Mouse (Mus musculus) heart, embryonic 14.5 days (tissue): Measurements from ENCODE around the gene Csf2rb. TPM values are rescaled to one million over a fixed set of nuclear protein-coding genes. Genes with fewer than 3 reads are reported as not detected.
"Not testable (repeated sequence)": the region's sequence is repeated elsewhere in the genome, so short reads cannot be mapped to it uniquely, and the experiment has no call there.

Source experiments
- ATAC-seq: fragments of 200-750 bp; cut with Nextera tagmentation; 2 replicates; pipeline ENCODE4 v1.8.0; 2017; ENCODE audit warnings: low read depth, moderate TSS enrichment; ENCODE audit not compliant: insufficient number of reproducible peaks, insufficient read depth, low FRiP score
- H3K27ac ChIP-seq, 2 experiments: fragments of 200-500 bp in 1 of 2; fragments of 300-500 bp in 1 of 2; sonication (generic) in 1 of 2; replicated peaks in 1 of 2; 2 replicates each; pipeline ENCODE4 v1.5.1; 2012 to 2014; ENCODE audit warnings: low read depth in 2 of 2, low read length in 2 of 2, control low read depth in 1 of 2, mild to moderate bottlenecking in 1 of 2, mixed read lengths in 1 of 2; ENCODE audit not compliant: control insufficient read depth in 1 of 2, insufficient read depth in 1 of 2
- H3K27me3 ChIP-seq: fragments of 300-500 bp; sonication (generic); 2 replicates; pipeline ENCODE4 v1.6.1; 2014; ENCODE audit warnings: mild to moderate bottlenecking, low read length, control low read depth; ENCODE audit not compliant: control insufficient read depth, insufficient read depth
- H3K36me3 ChIP-seq: fragments of 300-500 bp; sonication (generic); 2 replicates; pipeline ENCODE4 v1.6.1; 2014; ENCODE audit warnings: mild to moderate bottlenecking, control low read depth, low read length, mixed read lengths; ENCODE audit not compliant: control insufficient read depth, insufficient read depth
- H3K4me1 ChIP-seq, 2 experiments: fragments of 200-500 bp in 1 of 2; fragments of 300-500 bp in 1 of 2; sonication (generic) in 1 of 2; 2 replicates each; pipeline ENCODE4 v1.6.1; 2012 to 2014; ENCODE audit warnings: low read length in 2 of 2, control low read depth in 1 of 2, mixed read lengths in 1 of 2; ENCODE audit not compliant: control insufficient read depth in 2 of 2, insufficient read depth in 2 of 2
- H3K4me2 ChIP-seq: fragments of 300-500 bp; sonication (generic); 2 replicates; pipeline ENCODE4 v1.6.1; 2014; ENCODE audit warnings: mild to moderate bottlenecking, low read length
- H3K4me3 ChIP-seq, 2 experiments: fragments of 200-500 bp in 1 of 2; fragments of 300-500 bp in 1 of 2; sonication (generic) in 1 of 2; 2 replicates each; pipeline ENCODE4 v1.5.1; 2012 to 2014; ENCODE audit warnings: low read length in 2 of 2, mild to moderate bottlenecking in 2 of 2, control low read depth in 1 of 2, low read depth in 1 of 2, moderate library complexity in 1 of 2; ENCODE audit not compliant: control insufficient read depth in 1 of 2, insufficient read depth in 1 of 2
- H3K9ac ChIP-seq: fragments of 300-500 bp; sonication (generic); 2 replicates; pipeline ENCODE4 v1.6.1; 2014; ENCODE audit warnings: mild to moderate bottlenecking, low read length
- H3K9me3 ChIP-seq: fragments of 300-500 bp; sonication (generic); 2 replicates; pipeline ENCODE4 v1.6.1; 2016; ENCODE audit warnings: low read length, control low read depth; ENCODE audit not compliant: control insufficient read depth
- WGBS: fragments of 180-500 bp; shearing (Covaris S2); extraction: QIAGEN DNeasy Blood & Tissue Kit; methylation state at CpG from one replicate; pipeline ENCODE4 v1.1.7; 2014; 5-methylcytosine and 5-hydroxymethylcytosine counted together
- polyA plus RNA-seq: library from polyadenylated mRNA; unstranded; fragments of >200 nt; fragmentation: Nextera tagmentation; extraction: Ambion mirVana; gene quantifications from 2 replicates; pipeline ENCODE4 v1.2.1, GENCODE M21; 2014

Gene Csf2rb
- polyA plus RNA-seq, 1 experiment from 2014 or later: 0.99 TPM

DNA sequence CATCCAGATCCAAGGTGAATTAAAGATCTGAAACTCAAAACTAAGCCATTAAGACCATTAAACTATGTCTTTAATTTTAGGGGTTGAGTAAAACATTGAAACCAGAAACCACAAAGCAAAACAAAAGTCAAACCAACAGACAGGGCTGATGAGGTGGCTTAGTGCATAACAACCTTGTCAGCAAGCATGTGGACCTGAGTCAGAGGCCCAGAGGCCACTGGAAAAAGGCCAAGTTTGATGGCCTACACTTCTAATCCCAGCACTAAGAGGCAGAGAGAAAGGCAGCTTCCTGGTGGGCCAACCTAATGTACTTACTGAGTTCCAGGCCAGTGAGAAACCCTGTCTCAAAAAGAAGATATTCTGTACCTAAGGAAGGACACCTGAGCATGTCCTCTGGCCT, 24.8 kb upstream of the Csf2rb start:
- no peaks in the 10 kb centered on the region for H3K36me3 ChIP-seq
- no peak overlapping the region for H3K27ac ChIP-seq
- H3K4me1 ChIP-seq: no peaks in the 10 kb centered on the region
- no peaks in the 10 kb centered on the region for H3K9me3 ChIP-seq
- H3K4me2 ChIP-seq: no peak overlapping the region
- H3K9ac ChIP-seq: no peak overlapping the region
- H3K4me3 ChIP-seq: no peak overlapping the region
- ATAC-seq: no peak
- H3K27me3 ChIP-seq: no peaks in the 10 kb centered on the region

DNA sequence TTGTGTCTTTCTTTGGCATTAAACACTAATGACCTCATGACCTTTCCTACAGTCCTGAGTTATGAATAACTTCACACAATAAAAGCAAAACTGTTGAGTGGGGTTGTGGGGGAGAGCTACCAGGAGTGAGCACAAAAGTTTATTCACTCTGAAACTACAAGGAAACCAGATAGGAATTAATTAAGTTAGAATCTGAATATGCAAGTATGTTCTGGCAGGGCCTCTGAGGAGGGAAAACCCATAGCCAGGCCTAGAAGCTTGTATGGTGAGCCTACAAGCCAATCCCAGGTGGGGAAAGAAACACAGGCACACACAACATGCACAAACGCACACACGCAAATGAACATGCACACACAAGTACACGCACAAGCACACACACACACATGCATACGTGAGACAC, 22.8 kb upstream of the Csf2rb start:
- no peaks in the 10 kb centered on the region for H3K4me1 ChIP-seq
- 95% methylated on average over 4 of the region's 4 CpGs for WGBS
- H3K27ac ChIP-seq: no peak overlapping the region
- no peak overlapping the region for H3K9ac ChIP-seq
- H3K4me3 ChIP-seq: no peak overlapping the region
- no peak overlapping the region for H3K4me2 ChIP-seq
- H3K36me3 ChIP-seq: no peaks in the 10 kb centered on the region
- H3K27me3 ChIP-seq: no peaks in the 10 kb centered on the region
- no peak for ATAC-seq
- H3K9me3 ChIP-seq: no peaks in the 10 kb centered on the region

DNA sequence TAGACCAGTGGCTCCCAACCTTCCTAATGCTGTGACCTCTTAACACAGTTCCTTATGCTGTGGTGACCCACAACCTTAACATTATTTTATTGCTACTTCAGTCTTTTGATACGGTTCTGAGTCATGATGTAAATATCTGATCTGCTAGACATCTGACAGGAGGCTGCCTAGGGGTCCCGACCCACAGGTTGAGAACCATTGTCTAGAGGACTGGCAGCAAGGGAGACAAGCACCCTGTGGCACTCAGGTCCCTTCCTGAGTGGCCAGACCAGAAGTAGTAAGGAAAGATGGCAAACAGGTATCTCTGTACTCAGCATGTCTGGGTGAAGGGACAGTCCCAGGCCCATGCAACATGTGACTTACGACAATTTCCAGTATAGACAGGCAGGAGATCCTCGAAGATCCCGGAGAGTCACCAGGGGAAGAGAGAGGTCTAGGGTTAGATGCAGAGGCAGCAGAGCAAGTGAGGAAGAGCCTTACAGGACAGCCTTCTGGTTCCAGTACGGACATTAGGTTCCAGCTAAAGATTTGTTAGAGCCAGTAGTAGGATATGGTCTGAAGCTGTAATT, 21.8 kb upstream of the Csf2rb start:
- Histone ChIP-seq H3K27ac (no peak overlapping the region), H3K9me3 (no peaks in the 10 kb centered on the region), H3K27me3 (no peaks in the 10 kb centered on the region), H3K4me1 (no peaks in the 10 kb centered on the region), H3K9ac (no peak overlapping the region), H3K4me3 (no peak overlapping the region), H3K36me3 (no peaks in the 10 kb centered on the region), H3K4me2 (no peak overlapping the region)
- ATAC-seq: no peak
- 77% methylated on average over 6 of the region's 6 CpGs for WGBS

DNA sequence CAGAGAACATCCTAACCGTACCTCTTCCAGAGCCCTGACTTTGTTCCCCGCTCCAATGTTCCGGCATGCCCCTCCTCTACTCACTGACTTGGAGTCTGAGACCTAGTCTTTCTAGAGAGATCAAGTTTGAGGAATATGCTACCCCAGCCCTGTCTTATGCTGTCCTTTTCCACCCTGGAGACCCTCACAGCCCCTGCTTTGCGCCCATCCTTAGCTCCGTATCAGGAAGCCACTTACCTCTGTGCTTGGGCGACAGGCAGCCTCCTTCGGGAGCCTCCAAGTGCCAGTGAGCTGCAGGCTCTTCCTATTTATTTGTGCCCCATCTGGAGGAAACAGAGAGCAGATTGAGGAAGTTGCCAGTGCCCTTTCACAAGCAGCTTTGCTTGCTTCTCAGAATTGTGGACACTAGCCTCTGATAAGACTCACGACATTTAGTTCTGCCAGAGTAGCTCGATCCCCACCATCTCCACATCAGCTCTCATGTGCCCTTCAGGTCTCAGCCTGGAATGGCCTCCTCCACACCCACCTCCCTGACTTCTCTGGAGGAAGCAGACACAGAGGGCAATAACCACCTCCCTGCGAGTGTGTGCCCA, 20.1 kb upstream of the Csf2rb start, which contains the start of gene Csf2rb2:
Gene Csf2rb2, minus strand, starts transcription at position 381 of the 593 bp plus-strand sequence.
- Histone ChIP-seq H3K4me2 (no peak within 1 kb of the TSS), H3K27me3 (no peaks in the 10 kb centered on the region), H3K27ac (no peak within 1 kb of the TSS), H3K4me1 (peaks cover 0 to 3% of the 10 kb centered on the region in 2 experiments; a peak in 2 of 4 replicates), H3K9ac (no peak within 1 kb of the TSS), H3K9me3 (no peaks in the 10 kb centered on the region), H3K4me3 (no peak within 1 kb of the TSS), H3K36me3 (no peaks in the 10 kb centered on the region)
- WGBS: 66% methylated on average over 10 of the region's 10 CpGs
- ATAC-seq: no peak

DNA sequence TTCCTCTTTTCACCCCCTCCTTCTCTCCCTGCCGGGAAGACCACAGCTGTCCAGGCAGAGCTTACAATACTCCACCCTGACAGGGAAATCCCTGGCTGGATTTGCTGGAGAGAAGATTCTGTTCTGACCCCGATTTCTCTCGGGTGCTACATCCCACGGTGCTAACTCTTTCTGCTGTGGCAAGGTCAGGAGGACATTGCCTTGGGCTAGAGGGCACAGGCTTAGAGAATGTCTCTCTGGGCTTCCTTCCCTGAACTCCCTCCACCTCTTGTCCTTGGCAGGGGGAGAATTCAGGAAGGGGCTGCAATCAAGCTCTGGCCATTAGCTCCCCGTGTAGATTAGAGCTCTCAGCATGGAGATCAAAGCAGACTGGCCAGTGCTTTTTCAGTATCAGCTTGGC, 15.7 kb upstream of the Csf2rb start:
- Histone ChIP-seq H3K4me1 (peaks cover 0 to 3% of the 10 kb centered on the region in 2 experiments; a peak in 2 of 4 replicates), H3K27ac (no peak overlapping the region), H3K9ac (no peak overlapping the region), H3K9me3 (no peaks in the 10 kb centered on the region), H3K27me3 (no peaks in the 10 kb centered on the region), H3K4me3 (no peak overlapping the region), H3K36me3 (no peaks in the 10 kb centered on the region), H3K4me2 (no peak overlapping the region)
- 11% methylated on average over 5 of the region's 5 CpGs for WGBS
- no peak for ATAC-seq

DNA sequence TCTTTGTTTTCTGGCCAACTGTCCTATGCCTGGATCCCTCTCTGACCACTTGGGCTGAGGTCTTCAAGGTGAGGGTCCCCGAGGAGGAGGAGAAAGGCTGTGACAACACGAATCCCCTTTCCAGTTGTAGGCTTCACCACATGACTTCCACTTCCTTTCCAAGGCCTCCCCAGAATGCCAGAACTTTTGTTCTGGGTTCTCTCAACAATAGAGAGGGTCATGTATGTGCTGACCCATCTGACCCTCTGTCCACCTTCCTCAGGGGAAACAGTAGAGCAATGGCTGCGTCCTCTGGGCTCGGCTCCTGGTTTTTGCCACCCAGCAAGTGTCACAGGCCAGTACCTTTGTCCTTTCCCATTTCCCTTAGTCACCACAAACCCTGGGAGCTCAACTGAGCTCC, 14.6 kb upstream of the Csf2rb start:
- H3K4me3 ChIP-seq: no peak overlapping the region
- WGBS: 75% methylated on average over 4 of the region's 4 CpGs
- peaks cover 0 to 3% of the 10 kb centered on the region in 2 experiments; a peak in 2 of 4 replicates for H3K4me1 ChIP-seq
- no peak for ATAC-seq
- H3K27me3 ChIP-seq: no peaks in the 10 kb centered on the region
- no peaks in the 10 kb centered on the region for H3K9me3 ChIP-seq
- no peak overlapping the region for H3K9ac ChIP-seq
- no peak overlapping the region for H3K27ac ChIP-seq
- no peak overlapping the region for H3K4me2 ChIP-seq
- H3K36me3 ChIP-seq: no peaks in the 10 kb centered on the region

DNA sequence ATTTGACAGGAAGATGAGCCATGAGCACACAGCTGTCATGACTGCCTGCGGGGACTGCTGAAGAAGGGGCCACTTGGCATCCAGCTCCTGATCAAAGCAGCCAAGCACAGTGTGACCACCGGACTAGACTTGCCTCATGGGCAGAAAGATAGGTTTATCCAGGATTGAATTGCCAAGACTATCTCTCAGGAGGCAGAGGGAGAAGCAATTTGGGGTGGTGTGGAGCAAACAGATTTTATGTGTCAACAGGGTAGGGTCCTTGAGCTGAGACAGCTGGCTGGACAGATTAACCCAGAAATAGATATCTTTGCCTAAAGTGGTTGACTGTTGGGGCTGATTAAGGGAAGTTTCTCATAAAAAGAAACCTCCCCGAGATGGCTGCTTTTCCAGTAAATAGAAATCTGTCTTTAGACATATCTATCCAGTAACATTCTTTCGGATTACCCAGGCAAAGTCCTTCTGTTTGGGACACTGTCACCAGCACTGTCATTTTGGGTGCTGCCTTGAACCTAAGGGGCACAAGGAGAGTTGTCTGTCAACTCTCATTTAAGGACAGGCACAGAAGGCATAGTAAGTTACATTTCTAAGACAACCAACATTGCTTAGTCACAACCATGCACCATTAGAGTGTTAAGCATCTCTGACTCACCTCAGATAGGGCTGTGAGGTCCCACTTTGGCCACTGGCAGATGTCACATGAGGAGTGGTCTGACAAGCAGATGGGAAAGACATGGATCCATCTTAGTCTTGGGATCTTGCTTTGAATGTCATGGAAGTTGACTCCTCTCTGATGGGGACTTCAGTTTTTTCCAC, 12.9 kb upstream of the Csf2rb start:
- WGBS: 31% methylated on average over 4 of the region's 4 CpGs
- not testable (repeated sequence) for H3K9me3 ChIP-seq, H3K4me3 ChIP-seq, H3K27me3 ChIP-seq, ATAC-seq, H3K4me1 ChIP-seq, H3K9ac ChIP-seq, H3K27ac ChIP-seq, H3K4me2 ChIP-seq, H3K36me3 ChIP-seq
